Mouse (Mus musculus) liver, embryonic 11.5 days (tissue): ENCODE data around the gene Slc46a2. TPM values are rescaled to one million over a fixed set of nuclear protein-coding genes. Genes with fewer than 3 reads are reported as not detected.

Experiments used
- ATAC-seq: fragments of 200-750 bp; cut with Nextera tagmentation; replicated peaks from 2 replicates; pipeline ENCODE4 v1.8.0; 2017; ENCODE audit warnings: moderate number of reproducible peaks, mild to moderate bottlenecking, moderate TSS enrichment, moderate library complexity; ENCODE audit not compliant: low FRiP score
- DNase-seq: peaks from one replicate; pipeline ENCODE4 v3.0.0-alpha.2; 2017; ENCODE audit warnings: low spot score
- H3K27ac ChIP-seq: fragments of 300-500 bp; sonication (generic); 2 replicates; pipeline ENCODE4 v1.5.1; 2014; ENCODE audit warnings: mild to moderate bottlenecking, low read depth, low read length, control low read depth
- H3K27me3 ChIP-seq: fragments of 300-500 bp; sonication (generic); replicated peaks from 2 replicates; pipeline ENCODE4 v1.6.1; 2014; ENCODE audit warnings: low read length, mixed read lengths; ENCODE audit not compliant: control insufficient read depth, insufficient read depth
- H3K36me3 ChIP-seq: fragments of 300-500 bp; sonication (generic); 2 replicates; pipeline ENCODE4 v1.6.1; 2014; ENCODE audit warnings: mild to moderate bottlenecking, low read length, moderate library complexity, mixed read lengths; ENCODE audit not compliant: control insufficient read depth, insufficient read depth
- H3K4me1 ChIP-seq: fragments of 300-500 bp; sonication (generic); replicated peaks from 2 replicates; pipeline ENCODE4 v1.6.1; 2014; ENCODE audit warnings: low read length, mixed read lengths; ENCODE audit not compliant: control insufficient read depth, insufficient read depth
- H3K4me2 ChIP-seq: fragments of 300-500 bp; sonication (generic); 2 replicates; pipeline ENCODE4 v1.6.1; 2014; ENCODE audit warnings: mild to moderate bottlenecking, control low read depth, moderate library complexity
- H3K4me3 ChIP-seq: fragments of 300-500 bp; sonication (generic); 2 replicates; pipeline ENCODE4 v1.5.1; 2014; ENCODE audit warnings: low read depth, low read length, control low read depth
- H3K9ac ChIP-seq: fragments of 300-500 bp; sonication (generic); 2 replicates; pipeline ENCODE4 v1.6.1; 2014; ENCODE audit warnings: low read depth, low read length, control low read depth
- H3K9me3 ChIP-seq: fragments of 300-500 bp; sonication (generic); 2 replicates; pipeline ENCODE4 v1.6.1; 2016; ENCODE audit warnings: low read length, inconsistent platforms, mixed read lengths; ENCODE audit not compliant: control insufficient read depth
- WGBS: fragments of 180-500 bp; shearing (Covaris S2); extraction: QIAGEN DNeasy Blood & Tissue Kit; methylation state at CpG from one replicate; pipeline ENCODE4 v1.1.7; 2014; 5-methylcytosine and 5-hydroxymethylcytosine counted together
- polyA plus RNA-seq: library from polyadenylated mRNA; unstranded; fragments of >200 nt; fragmentation: Nextera tagmentation; extraction: Ambion mirVana; gene quantifications from 2 replicates; pipeline ENCODE4 v1.2.1, GENCODE M21; 2014

The Slc46a2 gene
- polyA plus RNA-seq, 1 experiment from 2014 or later, result not detected

GRCm38 (mm10) chr4:59859693-59860425, 55.0 kb downstream of the Slc46a2 start:
- H3K9ac ChIP-seq, result no peak overlapping the region
- no peak for DNase-seq
- ATAC-seq, result no peak
- no peak overlapping the region for H3K4me3 ChIP-seq
- H3K4me1 ChIP-seq, result peaks cover 11% of the 10 kb centered on the region
- H3K36me3 ChIP-seq, result no peaks in the 10 kb centered on the region
- H3K27ac ChIP-seq, result no peak overlapping the region
- 74% methylated on average over 16 of the region's 16 CpGs for WGBS
- H3K9me3 ChIP-seq, result no peaks in the 10 kb centered on the region
- no peak overlapping the region for H3K4me2 ChIP-seq
- H3K27me3 ChIP-seq, result no peaks in the 10 kb centered on the region

Other genes with a start within 250 kb of the Slc46a2 start
- 49.9 and 53.8 TPM in 2 replicates for gene Inip, start 113.5 kb downstream of the Slc46a2 start, polyA plus RNA-seq
- gene Snx30, start 109.2 kb downstream of the Slc46a2 start, polyA plus RNA-seq, result 5.7 and 6.5 TPM in 2 replicates
- gene Mup4, start 45.7 kb upstream of the Slc46a2 start, polyA plus RNA-seq, result not detected in 2 replicates
- not detected in 2 replicates for gene Mup6, start 49.2 kb upstream of the Slc46a2 start, polyA plus RNA-seq
- not detected in 2 replicates for gene Mup7, start 155.4 kb upstream of the Slc46a2 start, polyA plus RNA-seq
- not detected in 2 replicates for gene Mup2, start 239.2 kb upstream of the Slc46a2 start, polyA plus RNA-seq